Mouse (Mus musculus) left cerebral cortex, adult 8-10 months (tissue): Measurements from ENCODE around the gene Nptxr. TPM values are rescaled to one million over a fixed set of nuclear protein-coding genes. Genes with fewer than 3 reads are reported as not detected.

Experiments used
- DNase-seq, 2 experiments: peaks; one replicate each; pipeline ENCODE4 v3.0.0; 2022; ENCODE audit warnings: low spot score in 2 of 2
- total RNA-seq, 4 experiments: library from RNA; stranded (reverse); gene quantifications; 2 replicates each; pipeline ENCODE4 v1.2.4; 2022

Gene Nptxr
- total RNA-seq, 4 experiments from 2014 or later = 506 to 553 (median 527) TPM

DNA sequence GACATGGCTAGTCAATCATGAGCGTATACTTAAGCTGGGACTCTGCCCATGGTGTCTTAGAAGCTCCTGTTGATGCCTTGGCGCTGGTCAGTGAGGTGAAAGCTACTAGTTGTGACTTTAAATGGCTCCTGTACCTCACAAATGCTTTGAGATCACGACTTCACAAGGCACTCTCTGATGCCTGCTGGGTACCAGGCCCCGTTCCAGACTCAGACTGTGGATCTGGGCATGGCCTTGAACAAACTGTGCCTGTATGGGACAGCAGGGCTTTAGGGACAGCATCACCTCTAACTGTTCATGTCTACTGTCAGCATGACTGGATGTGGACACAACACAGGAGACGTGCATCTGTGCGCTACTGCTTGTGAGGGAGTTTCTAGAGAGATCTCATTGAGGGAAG lies 13.7 kb downstream of the Nptxr start:
- no peak for DNase-seq

DNA sequence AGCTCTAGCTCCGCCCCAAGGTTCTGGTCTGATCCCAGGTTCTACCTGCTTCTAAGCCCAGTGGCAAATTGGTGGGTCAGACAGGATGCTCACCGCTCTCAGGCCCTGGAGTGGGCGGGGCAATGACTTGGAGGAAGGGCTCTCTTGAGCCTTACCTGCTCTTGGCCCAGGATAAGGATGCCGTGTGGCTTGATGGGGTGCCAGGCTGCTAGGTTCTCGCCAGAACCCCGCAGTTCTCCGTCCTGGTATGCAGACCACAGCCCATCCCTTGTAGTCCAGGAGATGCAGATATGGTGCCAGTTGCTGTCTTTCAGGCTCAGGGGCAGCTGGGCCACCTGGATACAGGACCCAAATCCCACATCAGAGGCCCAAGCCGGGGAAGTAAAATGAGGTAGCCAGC lies 14.5 kb downstream of the Nptxr start:
- no peak for DNase-seq

DNA sequence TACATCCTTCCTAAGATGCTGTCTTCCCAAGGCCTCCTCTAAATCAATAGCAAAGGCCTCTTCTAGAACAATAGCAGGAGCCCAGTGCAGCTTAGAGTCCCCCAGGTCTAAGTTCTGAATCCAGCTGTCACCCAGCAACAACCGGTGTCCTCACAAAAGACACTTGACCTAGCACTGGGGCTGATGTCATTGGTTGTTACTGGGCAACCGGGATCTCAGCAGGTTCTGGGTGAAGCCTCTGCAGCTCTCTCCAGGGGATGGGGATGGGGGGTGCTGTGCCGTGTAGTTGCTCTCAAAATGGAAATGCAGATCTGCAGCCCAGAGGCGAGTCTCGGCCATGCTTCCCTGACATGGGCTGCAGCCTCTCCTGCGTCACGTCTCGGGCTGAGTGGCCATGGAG lies 16.8 kb downstream of the Nptxr start:
- no peak for DNase-seq

DNA sequence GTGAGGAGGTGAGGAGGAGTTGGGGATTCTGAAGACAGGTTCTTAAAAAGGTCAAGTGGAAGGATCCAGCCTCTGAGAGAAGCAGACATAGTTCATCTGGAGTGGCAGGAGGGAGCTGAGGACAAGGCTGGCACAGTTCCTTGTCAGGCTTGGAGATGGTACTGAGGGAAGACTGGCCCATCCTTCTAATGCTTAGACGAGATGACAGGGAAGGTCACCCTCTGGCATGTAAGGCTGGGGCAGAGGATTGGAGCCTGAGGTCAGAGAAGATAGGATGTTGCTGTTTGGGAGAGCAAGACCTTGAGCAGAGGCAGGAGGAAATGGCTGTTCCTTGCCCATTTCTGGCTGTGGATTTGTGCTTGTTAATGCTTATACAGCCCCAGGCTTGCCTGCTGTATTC lies 19.5 kb downstream of the Nptxr start:
- DNase-seq = no peak

DNA sequence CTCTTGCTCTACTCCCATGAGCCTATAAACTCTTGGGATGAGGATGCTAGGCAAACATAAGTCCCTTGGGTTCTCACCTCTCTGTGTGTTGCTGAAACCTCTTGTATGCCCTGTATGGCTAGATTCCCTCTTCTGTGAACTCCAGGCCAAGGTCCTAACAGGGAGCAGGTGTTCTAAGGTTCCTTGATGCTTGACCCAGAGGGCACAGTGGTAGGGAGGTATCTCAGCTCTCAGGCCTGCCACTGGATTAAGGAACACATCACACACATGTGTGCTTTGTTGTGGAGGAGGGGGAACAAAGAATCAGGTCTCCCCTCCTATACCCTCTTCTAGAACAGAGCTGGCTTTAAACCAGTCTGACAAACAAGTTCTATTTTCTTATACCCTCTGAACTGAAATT lies 26.8 kb downstream of the Nptxr start, which contains the start of gene Dnal4:
TSS of gene Dnal4 (minus strand) at position 101 of the 400 bp plus-strand sequence.
- DNase-seq = no peak

DNA sequence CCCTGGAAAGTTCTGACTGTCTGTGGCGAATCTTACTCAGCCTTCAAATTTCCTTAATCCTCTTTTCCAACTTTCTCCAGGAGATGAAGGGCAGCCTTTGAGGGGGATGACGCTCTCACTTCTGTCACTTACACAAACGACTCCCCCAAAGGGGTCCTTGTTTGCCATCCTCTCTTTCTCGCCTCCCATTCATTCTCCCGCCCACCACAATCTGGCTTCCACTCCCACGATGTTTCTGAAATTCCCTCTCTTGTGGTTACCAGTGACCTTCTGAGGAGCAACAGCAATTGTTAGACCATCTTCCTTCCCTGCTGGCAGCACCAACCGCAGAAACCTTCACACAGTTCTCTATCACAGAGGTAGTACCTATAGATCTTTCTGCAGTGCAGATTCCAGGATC lies 28.9 kb downstream of the Nptxr start:
- DNase-seq = peak in 1 of 2 experiments; percentile 61

DNA sequence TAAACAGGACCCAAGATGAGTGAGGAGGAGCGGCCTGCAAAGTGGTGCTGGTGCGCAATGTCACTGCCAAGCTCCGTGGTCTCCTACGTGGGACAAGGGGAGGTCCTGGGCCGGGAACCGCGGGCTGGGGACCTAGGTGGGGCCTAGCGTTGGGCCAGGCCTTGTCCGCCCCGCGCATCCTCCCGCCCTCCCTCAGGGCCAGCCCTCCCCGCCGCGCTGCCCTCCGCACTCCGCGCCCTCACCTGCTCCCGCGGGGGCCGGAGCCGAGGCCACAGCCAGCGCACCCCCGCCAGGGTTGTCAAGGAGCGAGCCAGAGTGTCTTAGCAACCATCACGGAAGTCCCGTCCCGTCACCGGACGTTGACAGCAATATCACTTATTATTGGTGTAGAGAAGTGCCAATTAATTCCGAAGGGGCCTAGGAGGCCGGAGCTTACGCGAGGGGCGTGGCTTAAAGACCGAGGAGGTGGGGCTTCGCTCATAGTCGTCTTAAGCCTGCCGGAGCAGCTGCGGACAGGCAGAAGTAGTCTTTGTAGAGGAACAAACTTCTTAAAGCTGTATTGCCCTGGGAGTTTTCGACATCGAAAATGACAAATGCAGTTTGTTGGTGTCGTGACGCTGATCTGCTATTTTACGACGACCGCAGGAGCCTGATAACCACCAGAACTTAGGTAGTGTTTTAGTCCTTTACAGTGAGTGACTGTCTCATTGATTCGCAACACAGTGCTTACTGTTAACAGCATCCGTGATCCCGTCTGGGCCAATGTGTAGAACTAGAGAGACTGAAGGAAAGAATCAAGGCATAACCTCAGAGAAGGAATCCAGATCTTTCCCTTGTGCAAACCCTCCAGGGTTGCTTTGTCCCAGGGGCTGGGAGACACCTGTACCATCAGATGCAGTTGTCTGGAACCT lies 30.2 kb downstream of the Nptxr start:
- DNase-seq = peak; percentile 87 to 97

DNA sequence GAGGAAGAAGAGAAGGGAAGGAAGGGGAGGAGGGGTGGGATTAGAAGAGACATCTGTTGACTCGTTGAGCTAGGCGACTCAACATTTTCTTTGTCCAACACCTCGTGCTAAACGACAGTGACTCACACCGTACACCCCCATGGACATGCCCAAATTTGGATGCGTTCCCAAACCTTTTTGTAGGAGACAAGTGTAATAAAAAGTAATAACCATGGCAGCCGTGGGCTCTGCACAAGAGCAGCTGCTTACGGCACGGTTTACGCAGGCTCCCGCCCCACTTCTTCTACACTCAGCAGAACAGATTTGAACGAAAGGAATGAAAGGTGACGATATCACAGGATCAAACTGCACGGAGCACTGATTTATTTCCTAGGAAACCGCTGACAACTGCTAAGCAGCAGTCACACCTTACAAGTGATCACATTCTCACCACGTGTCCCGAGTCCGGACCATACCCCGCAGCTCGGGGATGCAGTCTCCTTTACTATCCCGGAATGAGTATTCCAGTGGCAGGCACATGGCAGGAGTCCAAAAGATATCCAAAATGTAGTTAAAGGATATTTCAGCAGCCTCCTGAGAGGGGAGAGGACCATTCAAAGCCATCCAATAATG lies 33.8 kb downstream of the Nptxr start:
- DNase-seq = peak in 1 of 2 experiments; percentile 82

DNA sequence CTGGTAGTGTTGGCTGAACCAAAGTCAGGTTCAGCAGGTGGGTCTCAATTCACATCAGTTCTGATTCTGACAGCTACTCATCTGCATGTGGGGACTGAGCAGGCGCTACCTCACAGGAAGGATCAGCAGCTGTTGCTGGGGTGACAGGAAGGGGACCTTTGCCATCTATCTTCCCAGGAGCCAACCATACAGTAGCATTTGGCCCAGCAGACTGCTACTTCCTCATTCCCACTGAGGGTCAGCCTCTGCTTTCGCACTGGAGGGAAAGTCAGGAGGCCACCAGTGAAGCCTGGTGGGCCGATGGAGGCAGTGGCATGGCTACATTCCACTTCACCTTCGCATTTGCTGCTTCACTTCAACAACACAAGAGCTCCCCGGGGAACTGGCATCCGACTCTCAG lies 36.3 kb downstream of the Nptxr start:
- no peak for DNase-seq

DNA sequence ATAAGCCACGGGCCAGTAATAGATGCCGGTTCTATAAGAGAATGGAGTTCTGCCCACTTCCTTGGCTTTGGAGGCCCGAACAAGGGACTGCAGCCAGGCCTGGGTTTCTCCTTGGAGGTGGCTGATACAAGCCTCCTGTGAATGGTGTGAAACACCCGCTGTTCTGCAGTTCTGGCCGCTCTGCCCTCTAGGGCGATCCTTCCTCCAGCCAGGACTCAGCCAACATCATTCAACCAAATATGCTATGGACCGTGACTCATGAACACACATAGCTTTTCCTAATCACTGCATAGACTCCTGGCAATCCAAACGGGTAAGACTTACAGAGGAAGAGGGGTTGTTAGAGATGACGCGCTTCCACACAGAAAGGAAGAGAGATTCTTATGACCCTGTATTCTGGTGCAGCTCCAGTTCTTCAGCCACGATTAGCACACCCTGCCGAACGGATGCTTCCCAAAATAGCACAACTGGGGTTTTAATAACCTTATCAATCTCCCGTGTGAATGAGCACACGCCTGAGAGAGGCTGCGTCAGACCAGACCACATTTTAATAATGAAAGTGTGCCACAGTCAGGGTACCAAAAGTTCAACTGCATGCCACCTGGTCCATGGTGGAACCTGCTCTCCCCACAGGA lies 37.1 kb downstream of the Nptxr start:
- DNase-seq = no peak

DNA sequence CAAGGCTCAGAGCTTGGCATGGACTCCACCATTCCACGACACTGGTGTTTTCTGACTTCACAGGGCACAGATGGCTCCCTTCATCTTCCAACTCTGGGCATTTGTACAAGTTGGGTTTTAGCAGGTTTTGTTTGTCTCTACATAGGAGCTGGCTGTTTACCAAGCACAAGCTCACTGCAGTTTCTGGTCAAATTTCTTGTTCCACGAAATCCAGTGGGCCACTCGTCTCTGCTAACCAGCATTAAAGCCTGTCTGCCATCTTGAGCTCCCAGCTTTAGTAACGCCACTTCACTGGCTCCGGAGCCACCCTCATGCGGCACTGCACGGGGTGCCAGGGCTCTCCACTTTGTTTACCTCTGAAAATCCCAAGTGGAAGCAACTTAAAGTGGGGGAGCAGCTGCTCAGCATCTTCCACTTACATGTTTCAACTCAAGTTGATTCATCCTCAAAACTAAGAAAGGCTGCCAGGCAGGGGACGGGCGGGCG lies 37.9 kb downstream of the Nptxr start:
- DNase-seq = peak in 1 of 2 experiments; percentile 72

DNA sequence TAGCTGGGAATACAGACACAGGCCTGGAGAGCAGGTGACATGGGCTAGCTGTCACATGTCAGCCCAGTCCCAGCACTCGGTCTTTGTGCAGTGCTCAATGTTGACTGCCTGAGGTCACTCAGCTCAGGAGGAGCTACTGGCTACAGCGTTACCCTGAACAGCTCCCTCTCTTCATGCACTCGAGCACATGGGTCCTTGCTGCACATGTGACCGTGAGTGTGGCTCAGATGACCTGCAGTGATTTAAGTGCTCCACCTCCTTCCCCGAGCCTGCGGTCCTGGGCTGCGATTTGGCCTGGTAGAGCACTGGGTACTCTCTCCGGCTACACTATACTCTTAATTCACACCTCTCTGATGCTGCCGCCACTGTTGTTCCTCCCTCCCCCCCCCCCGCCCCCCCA lies 38.4 kb downstream of the Nptxr start:
- DNase-seq = no peak

DNA sequence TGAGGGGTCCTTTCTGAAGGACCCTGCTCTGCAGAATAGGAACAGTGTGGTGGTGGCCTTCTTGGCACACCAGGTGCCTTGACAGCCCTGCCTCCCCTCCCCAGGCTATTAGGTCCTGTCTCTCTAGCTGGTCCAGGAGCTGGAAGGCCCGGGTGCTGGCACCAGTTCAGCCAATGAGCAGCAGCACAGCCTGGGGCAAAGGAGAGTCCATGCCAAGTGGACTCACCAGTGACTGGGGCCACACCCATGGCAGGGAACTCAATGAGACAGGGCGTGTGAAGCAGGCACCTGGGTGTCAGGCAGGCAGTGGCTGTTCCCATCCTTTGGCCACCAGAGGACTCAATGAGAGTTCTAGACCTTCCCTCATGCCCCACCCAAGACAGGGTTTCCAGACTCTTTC lies 39.2 kb downstream of the Nptxr start:
- no peak for DNase-seq

DNA sequence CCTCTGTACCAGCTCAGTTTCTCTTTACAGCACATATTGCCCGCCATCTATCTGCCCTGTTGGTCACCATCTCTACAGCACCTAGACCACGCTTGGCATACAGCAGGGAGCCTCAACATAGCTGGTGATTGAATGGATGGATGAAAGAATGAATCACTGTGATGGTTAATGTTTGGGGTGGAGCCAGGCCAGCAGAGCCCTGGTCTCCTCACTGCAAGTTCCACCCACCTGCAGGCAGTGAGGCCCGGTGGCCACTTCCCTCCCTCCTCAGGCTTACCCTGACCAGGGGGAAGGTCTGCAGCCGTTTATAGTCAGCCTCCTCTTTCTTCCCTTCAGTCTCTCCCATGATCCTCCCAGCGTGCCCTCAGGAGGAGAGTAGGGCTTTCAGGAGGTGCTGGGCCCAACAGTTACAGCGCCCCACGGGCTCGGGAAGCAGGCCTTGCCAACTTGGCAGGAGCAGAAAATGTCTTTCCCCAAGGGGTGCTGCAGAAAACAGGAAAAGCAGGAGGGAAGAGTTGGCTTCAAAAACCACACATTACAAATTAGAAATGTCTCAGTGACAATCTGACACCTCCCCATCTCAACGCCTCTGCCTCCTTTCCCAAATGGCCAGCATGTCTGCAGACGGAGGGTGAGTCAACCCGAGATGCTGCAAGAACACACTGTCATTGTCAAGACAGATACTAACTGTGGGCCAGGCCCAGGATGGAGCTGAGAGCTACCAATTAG lies 39.9 kb downstream of the Nptxr start:
- DNase-seq = peak in 1 of 2 experiments; percentile 88

DNA sequence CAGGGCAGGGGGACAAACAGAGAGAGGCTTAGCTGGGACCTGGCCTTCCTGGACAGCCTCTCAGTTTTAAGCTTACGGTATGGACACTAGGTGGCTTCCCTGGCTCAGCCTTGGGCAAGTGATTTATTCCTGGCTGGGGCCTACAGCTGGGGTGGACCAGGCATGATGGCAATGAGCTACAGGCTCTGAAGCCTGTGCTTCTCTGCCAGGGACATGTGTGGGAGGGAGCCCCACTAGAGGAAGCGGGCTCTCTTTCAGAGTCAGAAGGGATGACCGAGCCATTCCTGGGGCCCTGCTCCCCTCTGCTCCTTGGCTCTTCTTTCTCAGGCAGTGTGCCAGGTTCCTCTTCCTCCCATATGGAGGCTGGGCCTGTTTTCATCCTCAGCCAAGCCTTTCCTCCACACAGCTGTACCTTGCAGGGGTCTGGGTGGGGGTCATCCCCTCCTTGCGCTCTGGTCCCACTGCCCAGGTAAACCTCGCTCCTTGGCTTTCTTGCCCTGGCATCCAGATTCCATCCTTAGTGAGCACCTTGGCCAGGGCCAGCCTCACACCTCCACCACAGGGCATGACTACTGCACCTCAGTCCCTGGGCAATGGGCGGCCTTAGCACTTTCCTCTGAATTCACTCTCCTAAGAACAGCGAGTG lies 40.8 kb downstream of the Nptxr start:
- no peak for DNase-seq

DNA sequence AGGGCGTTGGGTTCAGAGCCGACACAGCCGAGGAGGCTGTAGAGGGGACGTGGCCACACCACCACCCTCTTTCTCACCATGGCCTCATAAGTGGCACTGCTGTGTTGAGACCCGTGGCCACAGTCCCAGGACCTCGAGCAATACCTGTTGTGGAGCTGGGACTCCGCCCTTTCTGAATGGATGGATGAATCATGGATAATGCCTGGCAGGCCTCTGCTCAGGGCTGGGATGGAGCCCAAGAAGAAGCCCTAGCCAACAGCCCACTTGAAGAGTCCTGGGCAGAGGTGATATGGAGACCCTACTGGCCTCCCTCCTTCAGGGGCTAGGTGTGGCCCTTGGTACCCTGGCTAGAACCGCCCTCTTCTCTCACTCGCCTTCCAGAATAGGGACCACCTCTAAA lies 41.6 kb downstream of the Nptxr start:
- no peak for DNase-seq

DNA sequence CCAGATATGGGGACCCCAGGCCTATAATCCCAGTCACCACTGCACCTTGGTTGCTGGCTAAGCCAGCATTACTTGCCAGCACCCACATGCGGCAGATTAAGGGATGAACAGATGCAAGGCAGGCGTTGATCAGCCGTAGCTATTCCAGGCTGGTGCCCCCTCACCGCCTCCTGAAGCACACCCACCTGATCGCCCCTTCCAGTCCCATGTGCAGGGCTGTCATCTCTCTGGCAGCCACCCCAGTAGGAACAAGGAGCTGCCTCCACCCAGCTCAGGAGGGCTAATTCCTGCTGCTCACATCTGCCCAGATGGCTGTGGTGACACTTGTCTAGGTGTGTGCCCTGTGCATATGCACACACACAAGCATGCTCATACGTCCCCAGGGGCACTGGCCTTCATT lies 43.6 kb downstream of the Nptxr start:
- peak in 1 of 2 experiments; percentile 60 for DNase-seq

DNA sequence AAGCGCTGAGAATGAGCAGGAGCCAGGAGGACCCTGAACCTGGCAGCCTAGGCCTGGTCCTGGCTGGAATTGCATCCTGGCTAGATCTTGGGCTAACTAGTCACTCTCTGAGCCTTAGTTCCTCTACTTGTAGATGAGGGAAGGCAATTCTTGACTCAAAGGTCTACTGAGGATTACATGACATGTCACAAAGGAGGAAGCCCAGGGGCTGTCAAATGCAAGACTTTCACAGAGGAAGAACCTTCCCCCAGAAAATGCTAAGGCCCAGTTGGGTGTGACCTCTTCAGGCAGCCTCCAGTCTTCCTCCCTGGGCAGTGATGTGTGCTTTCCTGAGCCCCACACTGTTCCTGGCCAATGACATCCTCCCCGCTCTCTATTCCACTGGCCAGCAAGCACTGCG lies 47.4 kb downstream of the Nptxr start:
- no peak for DNase-seq

DNA sequence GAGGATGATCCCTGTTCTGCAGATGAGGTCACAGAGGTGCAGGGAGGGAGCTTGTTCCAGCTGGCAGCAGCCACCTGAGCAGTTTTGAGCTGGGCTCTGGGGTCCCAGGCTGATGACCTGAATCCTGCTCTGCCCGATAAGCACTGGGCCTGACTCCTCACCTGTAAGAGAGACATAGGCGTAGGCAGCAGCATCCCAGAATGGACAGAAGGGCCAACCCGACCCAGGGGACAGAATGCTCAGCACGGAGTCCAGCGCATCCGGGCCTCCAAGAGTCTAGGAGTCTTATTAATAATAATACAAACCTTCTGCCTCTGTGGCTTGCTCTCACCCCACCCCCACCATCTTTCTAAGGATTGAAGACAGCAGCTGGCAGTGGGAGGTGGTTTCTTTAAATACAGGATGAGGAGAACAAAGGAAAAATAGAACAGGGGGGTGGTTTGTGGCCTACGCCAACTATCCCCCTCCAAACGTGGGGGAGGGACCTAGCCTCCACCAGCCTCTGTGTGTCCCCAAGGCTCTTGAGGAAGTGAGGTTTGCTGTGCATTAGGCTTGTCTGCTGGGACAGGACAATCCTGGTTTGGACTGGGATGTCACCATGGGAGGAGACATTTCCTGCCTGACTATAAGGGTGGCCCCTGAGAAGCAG lies 48.5 kb downstream of the Nptxr start:
- peak in 1 of 2 experiments; percentile 78 for DNase-seq

DNA sequence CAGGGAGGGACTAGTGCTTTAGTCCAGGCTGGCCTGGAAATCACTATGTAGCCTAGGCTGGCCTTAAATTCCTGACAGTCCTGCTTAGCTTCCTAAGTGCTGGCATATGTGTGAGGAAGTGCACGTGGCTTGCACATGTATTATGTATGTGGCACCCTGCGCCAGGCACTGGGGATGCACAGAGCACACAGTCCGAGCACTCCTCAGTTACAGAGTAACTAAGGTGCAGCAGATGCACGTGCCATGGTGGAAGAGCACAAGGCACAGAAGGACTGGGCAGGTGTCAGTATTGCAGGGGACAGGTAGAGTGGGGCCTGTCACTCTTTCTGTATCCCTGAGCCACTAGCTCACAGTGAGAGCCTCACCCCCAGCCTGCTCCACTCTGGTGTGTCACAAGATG lies 49.4 kb downstream of the Nptxr start:
- DNase-seq = no peak
